Mouse (Mus musculus) MEL (cell line): ENCODE measurements around the gene Rora. TPM values are rescaled to one million over a fixed set of nuclear protein-coding genes. Genes with fewer than 3 reads are reported as not detected.

Experiments used
- DNase-seq: peaks from one replicate; pipeline ENCODE4 v3.0.0; 2011; ENCODE audit warnings: low read depth, low spot score
- H3K27ac ChIP-seq: 2 replicates; pipeline ENCODE4 v1.5.1; 2012; ENCODE audit warnings: low read depth, mild to moderate bottlenecking, control low read depth, low read length, moderate library complexity; ENCODE audit not compliant: control insufficient read depth
- H3K27me3 ChIP-seq, 2 experiments: fragments of 150-350 bp in 1 of 2; sonication (generic) in 1 of 2; 2 replicates each; pipeline ENCODE4 v1.6.1; 2012; ENCODE audit warnings: low read length in 2 of 2, mild to moderate bottlenecking in 2 of 2, improper control_type of control experiment in 1 of 2, moderate library complexity in 1 of 2; ENCODE audit not compliant: insufficient read depth in 2 of 2, control insufficient read depth in 1 of 2
- H3K36me3 ChIP-seq, 2 experiments: 2 replicates each; pipeline ENCODE4 v1.6.1; 2012 to 2014; ENCODE audit warnings: low read length in 2 of 2, improper control_type of control experiment in 1 of 2, inconsistent platforms in 1 of 2, mild to moderate bottlenecking in 1 of 2; ENCODE audit not compliant: insufficient read depth in 2 of 2, control insufficient read depth in 1 of 2
- H3K4me1 ChIP-seq, 2 experiments: fragments of 150-350 bp in 1 of 2; sonication (generic) in 1 of 2; 2 replicates each; pipeline ENCODE4 v1.6.1; 2012; ENCODE audit warnings: low read length in 2 of 2, improper control_type of control experiment in 1 of 2, mild to moderate bottlenecking in 1 of 2; ENCODE audit not compliant: insufficient read depth in 2 of 2, control insufficient read depth in 1 of 2
- H3K4me3 ChIP-seq, 2 experiments: fragments of 150-350 bp in 1 of 2; sonication (generic) in 1 of 2; 2 replicates each; pipeline ENCODE4 v1.5.1; 2012; ENCODE audit warnings: low read depth in 2 of 2, low read length in 2 of 2, mild to moderate bottlenecking in 2 of 2, moderate library complexity in 2 of 2, control low read depth in 1 of 2, improper control_type of control experiment in 1 of 2; ENCODE audit not compliant: control insufficient read depth in 1 of 2, insufficient read depth in 1 of 2
- H3K79me2 ChIP-seq: 2 replicates; pipeline ENCODE4 v1.6.1; 2012; ENCODE audit warnings: mild to moderate bottlenecking, low read length, moderate library complexity; ENCODE audit not compliant: control insufficient read depth, poor library complexity, insufficient read depth
- H3K9ac ChIP-seq: 2 replicates; pipeline ENCODE4 v1.6.1; 2012; ENCODE audit warnings: low read depth, mild to moderate bottlenecking, control low read depth, low read length, moderate library complexity; ENCODE audit not compliant: control insufficient read depth, poor library complexity, severe bottlenecking
- H3K9me3 ChIP-seq: fragments of 150-350 bp; sonication (generic); replicated peaks from 2 replicates; pipeline ENCODE4 v1.6.1; 2012; ENCODE audit warnings: mild to moderate bottlenecking, low read length, improper control_type of control experiment, moderate library complexity; ENCODE audit not compliant: insufficient read depth
- BHLHE40 ChIP-seq: IDR thresholded peaks from 2 replicates; pipeline ENCODE4 v1.6.1; 2012; ENCODE audit warnings: low read depth, mild to moderate bottlenecking, inconsistent platforms, low read length, improper control_type of control experiment, borderline replicate concordance
- CHD1 ChIP-seq: IDR thresholded peaks from 2 replicates; pipeline ENCODE4 v1.6.1; 2012; ENCODE audit warnings: low read depth, mild to moderate bottlenecking, inconsistent platforms, low read length, improper control_type of control experiment
- CHD2 ChIP-seq: IDR thresholded peaks from 2 replicates; pipeline ENCODE4 v1.6.1; 2011; ENCODE audit warnings: low read length, improper control_type of control experiment
- ELF1 ChIP-seq: IDR thresholded peaks from 2 replicates; pipeline ENCODE4 v1.6.1; 2014; ENCODE audit warnings: low read depth, mild to moderate bottlenecking, inconsistent platforms, low read length, improper control_type of control experiment, moderate library complexity
- EP300 ChIP-seq, 2 experiments: IDR thresholded peaks; 2 replicates each; pipeline ENCODE4 v1.6.1; 2011; ENCODE audit warnings: improper control_type of control experiment in 2 of 2, low read length in 2 of 2, low read depth in 1 of 2, mild to moderate bottlenecking in 1 of 2
- ETS1 ChIP-seq: IDR thresholded peaks from 2 replicates; pipeline ENCODE4 v1.6.1; 2012; ENCODE audit warnings: low read depth, mild to moderate bottlenecking, inconsistent platforms, low read length, improper control_type of control experiment, moderate library complexity
- GABPA ChIP-seq: IDR thresholded peaks from 2 replicates; pipeline ENCODE4 v1.6.1; 2012; ENCODE audit warnings: low read depth, mild to moderate bottlenecking, inconsistent platforms, low read length, improper control_type of control experiment, moderate library complexity
- GATA1 ChIP-seq: IDR thresholded peaks from 2 replicates; pipeline ENCODE4 v1.6.1; 2011; ENCODE audit warnings: low read depth, low read length, improper control_type of control experiment
- HCFC1 ChIP-seq: IDR thresholded peaks from 2 replicates; pipeline ENCODE4 v1.6.1; 2012; ENCODE audit warnings: low read depth, mild to moderate bottlenecking, inconsistent platforms, low read length, improper control_type of control experiment, moderate library complexity
- JUND ChIP-seq: IDR thresholded peaks from 2 replicates; pipeline ENCODE4 v1.6.1; 2011; ENCODE audit warnings: low read depth, mild to moderate bottlenecking, improper control_type of control experiment, low read length
- MAFK ChIP-seq: IDR thresholded peaks from 2 replicates; pipeline ENCODE4 v1.6.1; 2011; ENCODE audit warnings: low read depth, mild to moderate bottlenecking, low read length, improper control_type of control experiment, borderline replicate concordance
- MAZ ChIP-seq: IDR thresholded peaks from 2 replicates; pipeline ENCODE4 v1.6.1; 2012; ENCODE audit warnings: low read depth, mild to moderate bottlenecking, inconsistent platforms, low read length, improper control_type of control experiment
- MEF2A ChIP-seq: IDR thresholded peaks from 2 replicates; pipeline ENCODE4 v1.6.1; 2014; ENCODE audit warnings: low read depth, mild to moderate bottlenecking, inconsistent platforms, low read length, improper control_type of control experiment; ENCODE audit not compliant: poor library complexity, insufficient replicate concordance, severe bottlenecking; ENCODE audit errors: extremely low read depth
- MXI1 ChIP-seq: IDR thresholded peaks from 2 replicates; pipeline ENCODE4 v1.6.1; 2011; ENCODE audit warnings: mild to moderate bottlenecking, low read depth, low read length, improper control_type of control experiment
- MYB ChIP-seq: IDR thresholded peaks from 2 replicates; pipeline ENCODE4 v1.6.1; 2011; ENCODE audit warnings: mild to moderate bottlenecking, low read depth, low read length, improper control_type of control experiment
- POLR2A ChIP-seq, 2 experiments: IDR thresholded peaks; 2 replicates each; pipeline ENCODE4 v1.6.1; 2011 to 2012; ENCODE audit warnings: low read length in 2 of 2, mild to moderate bottlenecking in 2 of 2, control low read depth in 1 of 2, improper control_type of control experiment in 1 of 2, low read depth in 1 of 2, moderate library complexity in 1 of 2; ENCODE audit not compliant: control insufficient read depth in 1 of 2, insufficient read depth in 1 of 2, poor library complexity in 1 of 2
- POLR2AphosphoS5 ChIP-seq: IDR thresholded peaks from 2 replicates; pipeline ENCODE4 v1.6.1; 2012; ENCODE audit warnings: low read depth, borderline replicate concordance, mild to moderate bottlenecking, inconsistent platforms, low read length, moderate library complexity, mixed read lengths
- RCOR1 ChIP-seq: IDR thresholded peaks from 2 replicates; pipeline ENCODE4 v1.6.1; 2012; ENCODE audit warnings: low read depth, mild to moderate bottlenecking, inconsistent platforms, low read length, improper control_type of control experiment
- SIN3A ChIP-seq: IDR thresholded peaks from 2 replicates; pipeline ENCODE4 v1.6.1; 2012; ENCODE audit warnings: low read length, improper control_type of control experiment, inconsistent platforms
- SMC3 ChIP-seq: IDR thresholded peaks from 2 replicates; pipeline ENCODE4 v1.6.1; 2011; ENCODE audit warnings: low read depth, low read length, improper control_type of control experiment
- TBP ChIP-seq: IDR thresholded peaks from 2 replicates; pipeline ENCODE4 v1.8.0; 2011; ENCODE audit warnings: low read depth, low read length, improper control_type of control experiment
- TCF12 ChIP-seq: IDR thresholded peaks from 2 replicates; pipeline ENCODE4 v1.6.1; 2014; ENCODE audit warnings: low read depth, mild to moderate bottlenecking, inconsistent platforms, low read length, improper control_type of control experiment, moderate library complexity
- UBTF ChIP-seq: IDR thresholded peaks from 2 replicates; pipeline ENCODE4 v1.6.1; 2012; ENCODE audit warnings: low read depth, mild to moderate bottlenecking, inconsistent platforms, low read length, improper control_type of control experiment, moderate library complexity, borderline replicate concordance; ENCODE audit not compliant: insufficient read depth
- USF2 ChIP-seq, 2 experiments: IDR thresholded peaks; 2 replicates each; pipeline ENCODE4 v1.6.1; 2011 to 2012; ENCODE audit warnings: improper control_type of control experiment in 2 of 2, low read length in 2 of 2, borderline replicate concordance in 1 of 2, inconsistent platforms in 1 of 2, low read depth in 1 of 2, mild to moderate bottlenecking in 1 of 2; ENCODE audit not compliant: insufficient read depth in 1 of 2
- ZMIZ1 ChIP-seq: IDR thresholded peaks from 2 replicates; pipeline ENCODE4 v1.6.1; 2012; ENCODE audit warnings: low read depth, mild to moderate bottlenecking, inconsistent platforms, low read length, improper control_type of control experiment, moderate library complexity
- ZNF384 ChIP-seq: IDR thresholded peaks from 2 replicates; pipeline ENCODE4 v1.6.1; 2012; ENCODE audit warnings: low read depth, mild to moderate bottlenecking, inconsistent platforms, low read length, improper control_type of control experiment
- polyA plus RNA-seq, 2 experiments: library from polyadenylated mRNA; stranded (reverse) in 1 of 2; unstranded in 1 of 2; fragments of >175 nt in 1 of 2; fragments of >200 nt in 1 of 2; gene quantifications; 2 replicates each; pipeline versions ENCODE4 v1.2.1 to v1.2.4; 2012; ENCODE audit warnings: low replicate concordance in 2 of 2, low read depth in 1 of 2; ENCODE audit not compliant: insufficient read length in 2 of 2, insufficient read depth in 1 of 2, missing spikeins in 1 of 2
- total RNA-seq: library from RNA; depleted of rRNA; stranded (reverse); fragments of 300-350 nt; gene quantifications from 2 replicates; pipeline ENCODE4 v1.2.3, GENCODE M21; 2012

The Rora gene
- total and polyA plus RNA-seq, 3 experiments, result not detected

GRCm38 (mm10) chr9:68694889-68695495 lies 41.4 kb downstream of the Rora start:
- Histone ChIP-seq H3K79me2 (no peaks in the 10 kb centered on the region), H3K9ac (no peak overlapping the region), H3K36me3 (no peaks in the 10 kb centered on the region), H3K27me3 (no peaks in the 10 kb centered on the region), H3K27ac (no peak overlapping the region), H3K4me3 (no peak overlapping the region), H3K4me1 (no peaks in the 10 kb centered on the region), H3K9me3 (no peaks in the 10 kb centered on the region)
- DNase-seq, result no peak
- TF ChIP-seq RCOR1 (no peak), ZNF384 (no peak), POLR2A (IDR thresholded peaks at IDR 0.05; ENCODE audit: control insufficient read depth in 1 of 2, insufficient read depth in 1 of 2, low read depth in 1 of 2, low read length in 2 of 2, poor library complexity in 1 of 2) (no peak), ZMIZ1 (no peak), MYB (no peak), UBTF (no peak), HCFC1 (no peak), CHD2 (no peak), ETS1 (no peak), TCF12 (no peak), CHD1 (no peak), USF2 (IDR thresholded peaks at IDR 0.05; ENCODE audit: borderline replicate concordance in 1 of 2, insufficient read depth in 1 of 2, low read depth in 1 of 2, low read length in 2 of 2) (no peak), SMC3 (no peak), MXI1 (no peak), GABPA (no peak), ELF1 (no peak), TBP (no peak), BHLHE40 (no peak), MAZ (no peak), JUND (no peak)

DNA sequence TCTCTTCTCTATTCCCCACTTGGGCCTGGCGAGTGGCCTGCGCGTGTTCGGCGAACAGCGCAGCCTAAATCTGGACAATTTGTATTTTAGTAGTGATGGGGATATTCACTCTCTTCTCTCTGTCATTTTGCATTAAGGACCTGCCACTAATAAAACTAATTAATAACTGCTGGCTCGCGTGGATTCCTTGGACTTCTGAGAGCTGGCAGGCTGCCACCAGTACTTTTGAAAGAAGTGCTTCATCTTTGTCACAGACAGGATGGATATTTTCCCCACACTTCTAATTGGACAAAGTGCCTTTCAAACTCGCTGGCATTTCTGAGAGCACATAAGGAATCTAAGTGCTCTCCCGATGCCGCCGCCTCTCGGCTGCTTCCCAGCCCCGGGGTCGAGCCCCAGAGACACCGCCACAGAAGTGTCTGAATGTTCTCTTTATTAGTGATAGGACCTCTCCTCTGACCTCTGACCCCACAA lies 41.9 kb downstream of the Rora start:
- H3K79me2 ChIP-seq, result no peaks in the 10 kb centered on the region
- no peak overlapping the region for H3K9ac ChIP-seq
- H3K9me3 ChIP-seq, result no peaks in the 10 kb centered on the region
- TF ChIP-seq EP300 (IDR thresholded peaks at IDR 0.05; ENCODE audit: low read depth in 1 of 2, low read length in 2 of 2), result no peak
- no peak for TF ChIP-seq JUND
- TF ChIP-seq USF2 (IDR thresholded peaks at IDR 0.05; ENCODE audit: borderline replicate concordance in 1 of 2, insufficient read depth in 1 of 2, low read depth in 1 of 2, low read length in 2 of 2), result no peak
- TF ChIP-seq MXI1, result no peak
- TF ChIP-seq SIN3A, result no peak
- TF ChIP-seq ETS1, result no peak
- TF ChIP-seq POLR2AphosphoS5, result no peak
- no peak for TF ChIP-seq GATA1
- no peak for TF ChIP-seq MAZ
- no peak for TF ChIP-seq POLR2A (IDR thresholded peaks at IDR 0.05; ENCODE audit: control insufficient read depth in 1 of 2, insufficient read depth in 1 of 2, low read depth in 1 of 2, low read length in 2 of 2, poor library complexity in 1 of 2)
- no peak for TF ChIP-seq MEF2A
- no peak for TF ChIP-seq MAFK
- TF ChIP-seq HCFC1, result no peak
- TF ChIP-seq, all 39 proteins: peak for 0
- Histone ChIP-seq H3K4me3 (no peak overlapping the region), H3K36me3 (no peaks in the 10 kb centered on the region), H3K27ac (no peak overlapping the region), H3K27me3 (no peaks in the 10 kb centered on the region), H3K4me1 (no peaks in the 10 kb centered on the region)
- DNase-seq, result no peak
